Mouse (Mus musculus) G1E (cell line): ENCODE data around the gene Prkcb.

Experiments
- CTCF ChIP-seq: IDR thresholded peaks from 2 replicates; pipeline ENCODE4 v1.5.1; 2012; ENCODE audit warnings: low read depth, low read length, inconsistent platforms, mixed read lengths
- GATA1 ChIP-seq: IDR thresholded peaks from 2 replicates; pipeline ENCODE4 v1.6.1; 2012; ENCODE audit warnings: borderline replicate concordance, low read length, inconsistent platforms, mixed read lengths
- POLR2AphosphoS5 ChIP-seq: IDR thresholded peaks from 2 replicates; pipeline ENCODE4 v1.6.1; 2012; ENCODE audit warnings: low read depth, low read length, inconsistent platforms; ENCODE audit not compliant: insufficient replicate concordance

GRCm38 (mm10) chr7:122304521-122304920 is 16.0 kb downstream of the Prkcb start:
- TF ChIP-seq CTCF: no peak
- no peak for TF ChIP-seq GATA1
- TF ChIP-seq POLR2AphosphoS5: no peak
